Mouse (Mus musculus): Measurements from ENCODE around the gene Gpr31b. TPM values are rescaled to one million over a fixed set of nuclear protein-coding genes. Genes with fewer than 3 reads are reported as not detected.

Gene Gpr31b
- total RNA-seq, 1 experiment from 2014 or later: not detected

Other genes starting within 250 kb of the Gpr31b start
- gene Mas1, start 184.2 kb downstream of the Gpr31b start, total RNA-seq (2017): not detected in 3 replicates
- gene Mrgprh, start 176.3 kb downstream of the Gpr31b start, total RNA-seq (2017): not detected in 3 replicates
- 1.1 TPM in 1 of 3 replicates, not detected in the others for gene Pnldc1, start 142.1 kb downstream of the Gpr31b start, total RNA-seq (2017)
- 328 to 436 TPM (median 328 TPM) in 3 replicates for gene Tcp1, start 136.6 kb downstream of the Gpr31b start, total RNA-seq (2017)
- 38.6 to 83.5 TPM (median 62.1 TPM) in 3 replicates for gene Mrpl18, start 136.0 kb downstream of the Gpr31b start, total RNA-seq (2017)
- 0.68 to 2.3 TPM in 2 of 3 replicates, not detected in the other for gene Acat3, start 111.7 kb downstream of the Gpr31b start, total RNA-seq (2017)
- gene Acat2, start 91.5 kb downstream of the Gpr31b start, total RNA-seq (2017): 5.4 to 12.1 TPM (median 10.4 TPM) in 3 replicates
- 228 to 388 TPM (median 260 TPM) in 3 replicates for gene Wtap, start 58.1 kb downstream of the Gpr31b start, total RNA-seq (2017)
- gene Sod2, start 45.5 kb downstream of the Gpr31b start, total RNA-seq (2017): 65.9 to 86.6 TPM (median 72.3 TPM) in 3 replicates
- gene Tcp10b, start 8.8 kb upstream of the Gpr31b start, total RNA-seq (2017): 0.85 TPM in 1 of 3 replicates, not detected in the others
- gene Unc93a, start 79.5 kb upstream of the Gpr31b start, total RNA-seq (2017): 0.76 to 1.4 TPM (median 0.78 TPM) in 3 replicates
- gene Smok2a, start 168.9 kb upstream of the Gpr31b start, total RNA-seq (2017): not detected in 3 replicates
- not detected in 3 replicates for gene Smok2b, start 178.0 kb upstream of the Gpr31b start, total RNA-seq (2017)

Measured in monocyte, adult 5-6 weeks (primary cell).